Comparison of ENCODE assay signal across 9 mouse cellular contexts in genomic region chr2:76671641-76672040, GRCm38 (mm10). TPM values are rescaled to one million over a fixed set of nuclear protein-coding genes. Genes with fewer than 3 reads are reported as not detected.
A peak's percentile ranks its signal among the peaks of the same experiment; 100 is the strongest.
DNase-seq lines count a peak whose midpoint lies in the region; ATAC-seq and TF ChIP-seq lines count a peak whose summit lies in the region.
"Had no signal": no experiment of that assay in that cellular context is flagged by ENCODE, and none has a peak within 500 bp of the region (broad histone marks: within the 10 kb centered on the region; RNA-seq: fewer than 3 reads in every experiment).

No protein-coding gene starts in this region.

- DNase-seq in kidney, adult 8-10 months, result no peak
- no peak for DNase-seq in embryonic facial prominence, embryonic 10.5 days (ENCODE audit: low spot score)
- DNase-seq in hindbrain, postnatal 0 days (ENCODE audit: low spot score), result no peak
- DNase-seq in midbrain, embryonic 14.5 days, result no peak
- no peak for DNase-seq in layer of hippocampus, adult 18-20 months (ENCODE audit: low spot score in 2 of 2)
- no peak for DNase-seq in embryo, embryonic 9.5 days (ENCODE audit: extremely low spot score)
- DNase-seq: cerebellum, adult 2 months had no signal

- WGBS in kidney, embryonic 14.5 days, result 83% methylated on average over 6 of the region's 6 CpGs
- 92% methylated on average over 6 of the region's 6 CpGs for WGBS in embryonic facial prominence, embryonic 10.5 days
- 81% methylated on average over 6 of the region's 6 CpGs for WGBS in hindbrain, postnatal 0 days
- WGBS in midbrain, embryonic 14.5 days, result 82% methylated on average over 6 of the region's 6 CpGs

- H3K27me3 ChIP-seq in kidney, embryonic 14.5 days (ENCODE audit: control insufficient read depth, insufficient read depth, low read length), result no peaks in the 10 kb centered on the region
- H3K27me3 ChIP-seq in embryonic facial prominence, embryonic 10.5 days (replicated peaks; ENCODE audit: low read depth, poor library complexity, severe bottlenecking), result no peaks in the 10 kb centered on the region
- H3K27me3 ChIP-seq in hindbrain, postnatal 0 days (ENCODE audit: insufficient read depth, low read length), result no peaks in the 10 kb centered on the region
- H3K27me3 ChIP-seq in midbrain, embryonic 14.5 days (ENCODE audit: control insufficient read depth, insufficient read depth, low read length), result no peaks in the 10 kb centered on the region

- no peak for TF ChIP-seq CTCF in hindbrain, postnatal 0 days (IDR thresholded peaks at IDR 0.05; ENCODE audit: low read depth)

- no peak for ATAC-seq in kidney, embryonic 14.5 days (ENCODE audit: low FRiP score, low TSS enrichment)
- ATAC-seq in hindbrain, postnatal 0 days, result no peak
- no peak for ATAC-seq in midbrain, embryonic 14.5 days (ENCODE audit: low FRiP score, low TSS enrichment)
- ATAC-seq in monocyte, adult 5-6 weeks (replicated peaks; ENCODE audit: insufficient number of reproducible peaks, low FRiP score, low TSS enrichment, poor library complexity, severe bottlenecking), result no peak

- H3K27ac ChIP-seq in kidney, embryonic 14.5 days (ENCODE audit: low read depth, low read length), result no peak overlapping the region
- H3K27ac ChIP-seq in embryonic facial prominence, embryonic 10.5 days (replicated peaks), result peak overlapping the region; percentile 87; the same call in 1 of the 2 replicates
- H3K27ac ChIP-seq in hindbrain, postnatal 0 days, result no peak overlapping the region
- H3K27ac ChIP-seq in midbrain, embryonic 14.5 days (replicated peaks; ENCODE audit: low read depth, low read length), result no peak overlapping the region

- peak overlapping the region; percentile 52; the same call in 1 of the 2 replicates for H3K9ac ChIP-seq in kidney, embryonic 14.5 days (ENCODE audit: low read depth, low read length)
- peak overlapping the region; percentile 60; the same call in 1 of the 2 replicates for H3K9ac ChIP-seq in hindbrain, postnatal 0 days (replicated peaks; ENCODE audit: low read length)
- H3K9ac ChIP-seq in midbrain, embryonic 14.5 days (replicated peaks; ENCODE audit: low read length), result peak overlapping the region; percentile 65; the same call in 1 of the 2 replicates

- peaks cover 15% of the 10 kb centered on the region; the same call in 1 of the 2 replicates for H3K4me1 ChIP-seq in kidney, embryonic 14.5 days (ENCODE audit: control insufficient read depth, insufficient read depth, low read length)
- peaks cover 32% of the 10 kb centered on the region for H3K4me1 ChIP-seq in embryonic facial prominence, embryonic 10.5 days
- H3K4me1 ChIP-seq in hindbrain, postnatal 0 days (ENCODE audit: insufficient read depth, low read length), result peaks cover 7% of the 10 kb centered on the region
- peaks cover 19% of the 10 kb centered on the region for H3K4me1 ChIP-seq in midbrain, embryonic 14.5 days (ENCODE audit: control insufficient read depth, insufficient read depth, low read length)

- no peaks in the 10 kb centered on the region for H3K9me3 ChIP-seq in kidney, embryonic 14.5 days (ENCODE audit: control insufficient read depth, low read length)
- H3K9me3 ChIP-seq in embryonic facial prominence, embryonic 10.5 days, result no peaks in the 10 kb centered on the region
- no peaks in the 10 kb centered on the region for H3K9me3 ChIP-seq in hindbrain, postnatal 0 days (ENCODE audit: low read length)
- H3K9me3 ChIP-seq in midbrain, embryonic 14.5 days (ENCODE audit: control insufficient read depth, low read length), result no peaks in the 10 kb centered on the region

- H3K36me3 ChIP-seq in kidney, embryonic 14.5 days (ENCODE audit: control insufficient read depth, insufficient read depth, low read length), result 0 out of 2 replicates have a peak, but pooled peaks cover 6% of the 10 kb centered on the region
- H3K36me3 ChIP-seq in embryonic facial prominence, embryonic 10.5 days (replicated peaks), result peaks cover 7% of the 10 kb centered on the region
- H3K36me3 ChIP-seq in hindbrain, postnatal 0 days (ENCODE audit: insufficient read depth, low read length), result no peaks in the 10 kb centered on the region
- H3K36me3 ChIP-seq in midbrain, embryonic 14.5 days (ENCODE audit: control insufficient read depth, insufficient read depth, low read length), result no peaks in the 10 kb centered on the region

- H3K4me2 ChIP-seq in kidney, embryonic 14.5 days (replicated peaks; ENCODE audit: low read depth, low read length), result peak overlapping the region; percentile 62
- H3K4me2 ChIP-seq in hindbrain, postnatal 0 days (ENCODE audit: low read depth, low read length), result peak overlapping the region; percentile 74
- peak overlapping the region; percentile 71 for H3K4me2 ChIP-seq in midbrain, embryonic 14.5 days (ENCODE audit: low read length)

- peak overlapping the region; percentile 54 for H3K4me3 ChIP-seq in kidney, embryonic 14.5 days (ENCODE audit: low read length)
- peak overlapping the region; percentile 61 for H3K4me3 ChIP-seq in embryonic facial prominence, embryonic 10.5 days
- peak overlapping the region; percentile 43 for H3K4me3 ChIP-seq in hindbrain, postnatal 0 days (ENCODE audit: low read length)
- H3K4me3 ChIP-seq in midbrain, embryonic 14.5 days (replicated peaks; ENCODE audit: low read depth, low read length), result peak overlapping the region; percentile 45

RNA-seq across cellular contexts. Expression of gene Fkbp7, which starts 1.3 kb away (rescaled TPM):
- polyA plus RNA-seq in kidney, embryonic 14.5 days (2014; fragmentation: Nextera tagmentation; extraction: Ambion mirVana), result 57.5 and 73.4 TPM in 2 replicates
- 18.9 and 24.6 TPM in 2 replicates for polyA plus RNA-seq in embryonic facial prominence, embryonic 10.5 days (2016; fragmentation: Nextera tagmentation; extraction: Ambion mirVana)
- 2.7 and 5.9 TPM in 2 replicates for total RNA-seq in hindbrain, postnatal 0 days (2014; rRNA removed)
- polyA plus RNA-seq in hindbrain, postnatal 0 days (2015; fragmentation: Nextera tagmentation; extraction: Ambion mirVana), result 15.5 and 16.8 TPM in 2 replicates
- polyA plus RNA-seq in midbrain, embryonic 14.5 days (2014; fragmentation: Nextera tagmentation; extraction: Ambion mirVana), result 5.6 and 11.6 TPM in 2 replicates
- 1 to 10 TPM; 5.2 to 5.3 TPM for total RNA-seq in layer of hippocampus, adult 18-20 months (2021)
- total RNA-seq in monocyte, adult 5-6 weeks (2017), result 10.6 to 24.4 TPM (median 19.6 TPM) in 3 replicates

RNA-seq across cellular contexts. Expression of gene Plekha3, which starts 3.4 kb away (rescaled TPM):
- polyA plus RNA-seq in kidney, embryonic 14.5 days (2014; fragmentation: Nextera tagmentation; extraction: Ambion mirVana), result 14.9 and 15.3 TPM in 2 replicates
- polyA plus RNA-seq in embryonic facial prominence, embryonic 10.5 days (2016; fragmentation: Nextera tagmentation; extraction: Ambion mirVana), result 12.0 TPM in 2 replicates
- 14.5 and 23.3 TPM in 2 replicates for total RNA-seq in hindbrain, postnatal 0 days (2014; rRNA removed)
- 8.7 and 9.7 TPM in 2 replicates for polyA plus RNA-seq in hindbrain, postnatal 0 days (2015; fragmentation: Nextera tagmentation; extraction: Ambion mirVana)
- 11.8 and 13.9 TPM in 2 replicates for polyA plus RNA-seq in midbrain, embryonic 14.5 days (2014; fragmentation: Nextera tagmentation; extraction: Ambion mirVana)
- 10 to 100 TPM; 53.8 to 55.7 TPM for total RNA-seq in layer of hippocampus, adult 18-20 months (2021)
- total RNA-seq in monocyte, adult 5-6 weeks (2017), result 16.1 to 36.4 TPM (median 22.6 TPM) in 3 replicates

RNA-seq across cellular contexts. Expression of gene Pjvk, which starts 23.4 kb away (rescaled TPM):
- polyA plus RNA-seq in kidney, embryonic 14.5 days (2014; fragmentation: Nextera tagmentation; extraction: Ambion mirVana), result 1.2 and 1.9 TPM in 2 replicates
- 0.36 and 0.56 TPM in 2 replicates for polyA plus RNA-seq in embryonic facial prominence, embryonic 10.5 days (2016; fragmentation: Nextera tagmentation; extraction: Ambion mirVana)
- 0.18 and 0.37 TPM in 2 replicates for total RNA-seq in hindbrain, postnatal 0 days (2014; rRNA removed)
- polyA plus RNA-seq in hindbrain, postnatal 0 days (2015; fragmentation: Nextera tagmentation; extraction: Ambion mirVana), result 0.63 and 1.5 TPM in 2 replicates
- polyA plus RNA-seq in midbrain, embryonic 14.5 days (2014; fragmentation: Nextera tagmentation; extraction: Ambion mirVana), result 0.54 and 0.92 TPM in 2 replicates
- total RNA-seq in layer of hippocampus, adult 18-20 months (2021), result under 1 TPM in 1 of 2 experiments, not detected in 1; 0.42 TPM
- total RNA-seq in monocyte, adult 5-6 weeks (2017), result not detected in 3 replicates

RNA-seq across cellular contexts. Expression of gene Prkra, which starts 23.8 kb away (rescaled TPM):
- polyA plus RNA-seq in kidney, embryonic 14.5 days (2014; fragmentation: Nextera tagmentation; extraction: Ambion mirVana), result 89.4 and 94.3 TPM in 2 replicates
- polyA plus RNA-seq in embryonic facial prominence, embryonic 10.5 days (2016; fragmentation: Nextera tagmentation; extraction: Ambion mirVana), result 84.4 and 85.0 TPM in 2 replicates
- total RNA-seq in hindbrain, postnatal 0 days (2014; rRNA removed), result 80.1 and 82.9 TPM in 2 replicates
- polyA plus RNA-seq in hindbrain, postnatal 0 days (2015; fragmentation: Nextera tagmentation; extraction: Ambion mirVana), result 104 and 105 TPM in 2 replicates
- 117 and 119 TPM in 2 replicates for polyA plus RNA-seq in midbrain, embryonic 14.5 days (2014; fragmentation: Nextera tagmentation; extraction: Ambion mirVana)
- 10 to 100 TPM; 17.5 to 18.8 TPM for total RNA-seq in layer of hippocampus, adult 18-20 months (2021)
- 7.7 to 16.5 TPM (median 9.2 TPM) in 3 replicates for total RNA-seq in monocyte, adult 5-6 weeks (2017)
